9 mouse cellular contexts compared by ENCODE assay signal in the genomic region with DNA sequence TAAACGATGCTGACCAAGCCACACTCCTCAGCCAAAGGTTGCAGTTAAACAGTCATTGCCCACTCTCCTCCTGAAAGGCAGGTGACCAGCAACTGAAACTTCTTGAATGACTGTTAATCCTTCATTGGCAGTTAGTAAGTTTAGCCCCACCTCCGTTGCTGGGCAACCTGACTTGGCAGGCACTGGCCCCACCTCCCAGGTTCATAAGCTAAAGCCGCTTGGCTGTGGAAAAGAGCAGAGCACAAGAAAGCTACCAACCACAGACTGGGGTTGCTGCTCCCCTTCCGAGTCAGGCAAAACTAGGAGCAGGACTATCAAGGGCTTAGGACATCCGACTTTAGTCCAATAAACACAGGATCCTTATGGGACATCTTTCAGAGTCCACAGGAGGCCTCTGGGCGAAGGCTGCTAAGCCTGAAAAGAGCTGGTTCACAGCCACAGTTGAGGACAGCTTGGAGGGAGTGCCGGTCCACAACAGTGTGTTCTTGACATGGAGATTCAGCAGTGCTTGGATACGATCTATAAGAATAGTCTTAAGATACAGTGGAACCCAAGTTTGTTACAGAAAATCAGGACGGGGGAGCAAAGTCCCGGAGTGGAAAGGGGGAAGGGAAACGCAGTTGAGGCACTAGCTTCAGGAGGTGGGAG.
DNase-seq lines count a peak whose midpoint lies in the region; ATAC-seq lines count a peak whose summit lies in the region.
"Had no signal": no experiment of that assay in that cellular context is flagged by ENCODE, and none has a peak within 500 bp of the region (broad histone marks: within the 10 kb centered on the region; RNA-seq: fewer than 3 reads in every experiment).

No protein-coding gene starts in this region.

- DNase-seq in ovary, adult 18-20 months (ENCODE audit: low spot score), result peak; percentile 35
- DNase-seq in ovary, postnatal 10 days (ENCODE audit: low spot score), result no peak
- DNase-seq in frontal cortex, adult 2 months (ENCODE audit: extremely low spot score in 1 of 2, low spot score in 1 of 2), result peak; percentile 38 to 56
- peak; percentile 90 for DNase-seq in kidney, adult 11 months
- DNase-seq in limb, embryonic 10.5 days (ENCODE audit: low spot score), result peak; percentile 61
- peak; percentile 56 for DNase-seq in neural tube, embryonic 11.5 days (ENCODE audit: low spot score)
- no peak for DNase-seq in spleen, adult 18-20 months
- DNase-seq: liver, embryonic 13.5 days had no signal

- no peak for ATAC-seq in neural tube, embryonic 11.5 days (ENCODE audit: insufficient read depth, low FRiP score, low TSS enrichment)
- ATAC-seq in erythroblast, adult 5-6 weeks (replicated peaks; ENCODE audit: low FRiP score, poor library complexity, severe bottlenecking), result no peak

- no peaks in the 10 kb centered on the region for H3K36me3 ChIP-seq in limb, embryonic 10.5 days
- H3K36me3 ChIP-seq in neural tube, embryonic 11.5 days (ENCODE audit: control insufficient read depth, insufficient read depth, low read length), result no peaks in the 10 kb centered on the region
- H3K36me3 ChIP-seq: liver, embryonic 13.5 days had no signal

- no peaks in the 10 kb centered on the region for H3K9me3 ChIP-seq in limb, embryonic 10.5 days (replicated peaks)
- no peaks in the 10 kb centered on the region for H3K9me3 ChIP-seq in neural tube, embryonic 11.5 days (ENCODE audit: control insufficient read depth, low read length)
- H3K9me3 ChIP-seq: liver, embryonic 13.5 days had no signal

- H3K4me3 ChIP-seq in limb, embryonic 10.5 days, result peak overlapping the region; percentile 32
- no peak overlapping the region for H3K4me3 ChIP-seq in neural tube, embryonic 11.5 days (ENCODE audit: low read depth, low read length)
- H3K4me3 ChIP-seq: liver, embryonic 13.5 days had no signal

- 34% methylated on average over 11 of the region's 11 CpGs for WGBS in limb, embryonic 10.5 days
- WGBS in neural tube, embryonic 11.5 days, result 30% methylated on average over 11 of the region's 11 CpGs

- H3K27ac ChIP-seq in limb, embryonic 10.5 days, result no peak overlapping the region
- H3K27ac ChIP-seq in neural tube, embryonic 11.5 days (ENCODE audit: low read depth, low read length), result no peak overlapping the region
- H3K27ac ChIP-seq: liver, embryonic 13.5 days had no signal

- no peak overlapping the region for H3K9ac ChIP-seq in neural tube, embryonic 11.5 days (ENCODE audit: low read length)
- H3K9ac ChIP-seq: liver, embryonic 13.5 days had no signal

- no peaks in the 10 kb centered on the region for H3K27me3 ChIP-seq in limb, embryonic 10.5 days (ENCODE audit: low read depth, poor library complexity, severe bottlenecking)
- no peaks in the 10 kb centered on the region for H3K27me3 ChIP-seq in neural tube, embryonic 11.5 days (ENCODE audit: control insufficient read depth, insufficient read depth, low read length)
- H3K27me3 ChIP-seq: liver, embryonic 13.5 days had no signal

- H3K4me1 ChIP-seq in limb, embryonic 10.5 days, result peaks cover 10% of the 10 kb centered on the region
- no peaks in the 10 kb centered on the region for H3K4me1 ChIP-seq in neural tube, embryonic 11.5 days (ENCODE audit: control insufficient read depth, insufficient read depth, low read length)
- H3K4me1 ChIP-seq: liver, embryonic 13.5 days had no signal

- no peak overlapping the region for H3K4me2 ChIP-seq in neural tube, embryonic 11.5 days (ENCODE audit: low read depth)
- H3K4me2 ChIP-seq: liver, embryonic 13.5 days had no signal

Comparison
In these comparisons a context has a peak if more than half of its experiments do, and no peak if none do; other contexts are left out.
1. DNase-seq: peak in ovary, adult 18-20 months (single experiment), frontal cortex, adult 2 months (2 of 2), kidney, adult 11 months (single experiment), limb, embryonic 10.5 days (single experiment) and neural tube, embryonic 11.5 days (single experiment); none in ovary, postnatal 10 days (single experiment) and spleen, adult 18-20 months (0 of 2).